Mouse (Mus musculus) liver, postnatal 0 days (tissue): ENCODE measurements around the gene Tcte1. TPM values are rescaled to one million over a fixed set of nuclear protein-coding genes. Genes with fewer than 3 reads are reported as not detected.
A peak's percentile ranks its signal among the peaks of the same experiment; 100 is the strongest.

Source experiments
- ATAC-seq: fragments of 200-750 bp; cut with Nextera tagmentation; 2 replicates; pipeline ENCODE4 v1.8.0; 2017; ENCODE audit warnings: mild to moderate bottlenecking, moderate library complexity
- DNase-seq: peaks from one replicate; pipeline ENCODE4 v3.0.0-alpha.2; 2016
- H3K27ac ChIP-seq: fragments of 300-500 bp; sonication (generic); 2 replicates; pipeline ENCODE4 v1.5.1; 2014; ENCODE audit warnings: antibody characterized with exemption, moderate library complexity, mild to moderate bottlenecking, low read depth
- H3K27me3 ChIP-seq: fragments of 300-500 bp; sonication (generic); 2 replicates; pipeline ENCODE4 v1.6.1; 2014; ENCODE audit warnings: low read length, control low read depth, mixed read lengths; ENCODE audit not compliant: insufficient read depth
- H3K36me3 ChIP-seq: fragments of 300-500 bp; sonication (generic); replicated peaks from 2 replicates; pipeline ENCODE4 v1.6.1; 2014; ENCODE audit warnings: mild to moderate bottlenecking, control low read depth, low read length, moderate library complexity, mixed read lengths; ENCODE audit not compliant: insufficient read depth
- H3K4me1 ChIP-seq: fragments of 300-500 bp; sonication (generic); 2 replicates; pipeline ENCODE4 v1.6.1; 2014; ENCODE audit warnings: antibody characterized with exemption, mild to moderate bottlenecking, control low read depth; ENCODE audit not compliant: insufficient read depth
- H3K4me2 ChIP-seq: fragments of 300-500 bp; sonication (generic); 2 replicates; pipeline ENCODE4 v1.6.1; 2014; ENCODE audit warnings: low read depth, mild to moderate bottlenecking, low read length, moderate library complexity, mixed read lengths
- H3K4me3 ChIP-seq: fragments of 300-500 bp; sonication (generic); 2 replicates; pipeline ENCODE4 v1.5.1; 2014; ENCODE audit warnings: low read depth, low read length
- H3K9ac ChIP-seq: fragments of 300-500 bp; sonication (generic); replicated peaks from 2 replicates; pipeline ENCODE4 v1.6.1; 2014; ENCODE audit warnings: mild to moderate bottlenecking, moderate library complexity
- H3K9me3 ChIP-seq: fragments of 300-500 bp; sonication (generic); 2 replicates; pipeline ENCODE4 v1.6.1; 2016; ENCODE audit warnings: mild to moderate bottlenecking, control low read depth, low read length, mixed read lengths
- CTCF ChIP-seq: sonication (generic); IDR thresholded peaks from 2 replicates; pipeline ENCODE4 v1.5.1; 2016; ENCODE audit warnings: antibody characterized with exemption, low read depth
- EP300 ChIP-seq: IDR thresholded peaks from 2 replicates; pipeline ENCODE4 v1.6.1; 2016; ENCODE audit warnings: antibody characterized with exemption, low read depth, mild to moderate bottlenecking
- WGBS: fragments of 180-500 bp; shearing (Covaris S2); extraction: QIAGEN DNeasy Blood & Tissue Kit; methylation state at CpG from one replicate; pipeline ENCODE4 v1.1.7; 2014; ENCODE audit not compliant: insufficient replicate concordance; 5-methylcytosine and 5-hydroxymethylcytosine counted together
- polyA plus RNA-seq: library from polyadenylated mRNA; unstranded; fragments of >200 nt; fragmentation: Nextera tagmentation; extraction: Ambion mirVana; gene quantifications from 2 replicates; pipeline ENCODE4 v1.2.1, GENCODE M21; 2015

The Tcte1 gene
- polyA plus RNA-seq, 1 experiment from 2014 or later, result not detected

- H3K9ac ChIP-seq, result no peak overlapping the region
- TF ChIP-seq CTCF, result no peak
- TF ChIP-seq EP300, result no peak
- H3K27ac ChIP-seq, result 0 out of 2 replicates have a peak overlapping the region, but pooled peaks have one; percentile 8
- peaks cover 29% of the 10 kb centered on the region for H3K4me1 ChIP-seq
- ATAC-seq, result no peak
- H3K9me3 ChIP-seq, result no peaks in the 10 kb centered on the region
- no peak overlapping the region for H3K4me3 ChIP-seq
- H3K36me3 ChIP-seq, result no peaks in the 10 kb centered on the region
- WGBS, result 58% methylated on average over 5 of the region's 5 CpGs
- no peak overlapping the region for H3K4me2 ChIP-seq
- no peak for DNase-seq
- no peaks in the 10 kb centered on the region for H3K27me3 ChIP-seq
Measured at GRCm38 (mm10) chr17:45578242-45578641, 55.0 kb downstream of the Tcte1 start.

DNA sequence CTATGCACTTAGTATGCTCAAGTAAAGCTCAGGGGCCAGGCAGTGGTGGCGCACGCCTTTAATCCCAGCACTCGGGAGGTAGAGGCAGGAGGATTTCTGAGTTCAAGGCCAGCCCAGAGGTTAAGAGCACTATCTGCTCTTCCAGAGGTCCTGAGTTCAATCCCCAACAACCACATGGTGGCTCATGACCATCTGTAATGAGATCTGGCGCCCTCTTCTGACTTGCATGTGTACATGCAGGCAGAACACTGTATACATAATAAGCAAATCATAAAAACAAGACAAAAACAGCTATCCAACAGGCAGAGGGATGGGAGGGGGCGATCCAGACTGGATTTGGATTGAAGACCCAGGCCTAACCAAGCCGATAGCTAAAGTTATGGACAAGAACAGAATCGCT is 55.6 kb downstream of the Tcte1 start:
- DNase-seq (no peak), ATAC-seq (no peak)
- Histone ChIP-seq H3K9me3 (no peaks in the 10 kb centered on the region), H3K36me3 (no peaks in the 10 kb centered on the region), H3K9ac (no peak overlapping the region), H3K4me1 (peaks cover 35% of the 10 kb centered on the region), H3K4me3 (no peak overlapping the region), H3K27me3 (no peaks in the 10 kb centered on the region), H3K4me2 (no peak overlapping the region), H3K27ac (no peak overlapping the region)
- TF ChIP-seq EP300 (no peak), CTCF (peak; percentile 84)
- 67% methylated on average over 7 of the region's 7 CpGs for WGBS

- no peaks in the 10 kb centered on the region for H3K27me3 ChIP-seq
- H3K36me3 ChIP-seq, result no peaks in the 10 kb centered on the region; the same call in 1 of the 2 replicates
- no peak for DNase-seq
- no peak overlapping the region for H3K27ac ChIP-seq
- no peak for ATAC-seq
- no peak overlapping the region for H3K9ac ChIP-seq
- H3K4me3 ChIP-seq, result no peak overlapping the region
- no peaks in the 10 kb centered on the region for H3K9me3 ChIP-seq
- peaks cover 38% of the 10 kb centered on the region for H3K4me1 ChIP-seq
- WGBS, result 72% methylated on average over 4 of the region's 4 CpGs
- H3K4me2 ChIP-seq, result no peak overlapping the region
- TF ChIP-seq CTCF, result no peak
- no peak for TF ChIP-seq EP300
Measured at GRCm38 (mm10) chr17:45579554-45579953, 56.3 kb downstream of the Tcte1 start.

DNA sequence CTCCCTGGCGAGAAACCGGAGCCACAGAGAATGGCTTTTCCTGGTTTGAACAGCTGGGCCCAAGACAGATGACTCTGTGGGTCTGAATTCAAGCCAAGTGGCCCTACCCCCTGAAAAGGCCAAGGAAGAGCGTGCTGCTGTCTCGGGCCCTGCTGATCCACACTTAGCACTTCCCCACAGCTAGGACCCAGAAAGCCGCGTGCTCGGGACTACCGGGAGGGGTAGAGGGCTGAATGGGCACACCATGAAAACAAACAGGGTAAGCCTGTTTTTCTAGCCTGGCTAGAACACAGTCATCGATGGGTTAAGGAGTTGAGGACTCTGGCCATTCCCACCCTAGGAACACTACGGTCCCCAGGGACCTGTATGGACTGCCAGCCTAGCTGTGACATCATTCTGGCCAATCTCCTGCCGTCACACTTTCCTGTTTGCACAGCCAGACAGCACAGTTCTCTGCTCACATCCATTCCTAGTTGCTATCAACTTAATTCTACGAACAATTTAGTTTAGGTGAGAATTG is 57.8 kb downstream of the Tcte1 start:
- Histone ChIP-seq H3K36me3 (peaks cover 7% of the 10 kb centered on the region), H3K9ac (no peak overlapping the region), H3K4me1 (peaks cover 44% of the 10 kb centered on the region), H3K4me2 (no peak overlapping the region), H3K27ac (peak overlapping the region; percentile 64), H3K9me3 (no peaks in the 10 kb centered on the region), H3K4me3 (no peak overlapping the region), H3K27me3 (no peaks in the 10 kb centered on the region)
- ATAC-seq (peak; percentile 30), DNase-seq (no peak)
- WGBS, result 39% methylated on average over 12 of the region's 12 CpGs
- TF ChIP-seq EP300 (no peak), CTCF (no peak)

DNA sequence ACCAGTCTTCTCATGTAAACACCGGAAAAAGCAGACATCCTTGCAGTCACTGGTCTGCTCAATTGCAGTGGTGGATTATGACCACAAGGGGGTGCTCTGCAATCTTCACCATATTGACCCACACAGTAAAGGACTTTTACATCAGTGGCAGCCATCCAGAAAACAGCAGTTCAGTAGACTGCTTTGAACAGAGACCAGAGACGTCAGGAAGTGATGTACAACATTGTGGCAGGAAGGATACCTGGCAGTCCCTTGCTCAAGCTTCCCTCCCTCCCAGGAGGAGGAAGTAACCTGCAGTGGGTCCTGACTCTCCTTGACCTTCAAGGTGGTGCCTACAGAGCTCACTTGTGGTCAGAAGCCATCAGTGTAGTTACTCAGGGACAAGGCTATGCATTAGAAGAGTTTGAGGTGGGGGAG is 58.3 kb downstream of the Tcte1 start:
- no peak overlapping the region for H3K9ac ChIP-seq

DNA sequence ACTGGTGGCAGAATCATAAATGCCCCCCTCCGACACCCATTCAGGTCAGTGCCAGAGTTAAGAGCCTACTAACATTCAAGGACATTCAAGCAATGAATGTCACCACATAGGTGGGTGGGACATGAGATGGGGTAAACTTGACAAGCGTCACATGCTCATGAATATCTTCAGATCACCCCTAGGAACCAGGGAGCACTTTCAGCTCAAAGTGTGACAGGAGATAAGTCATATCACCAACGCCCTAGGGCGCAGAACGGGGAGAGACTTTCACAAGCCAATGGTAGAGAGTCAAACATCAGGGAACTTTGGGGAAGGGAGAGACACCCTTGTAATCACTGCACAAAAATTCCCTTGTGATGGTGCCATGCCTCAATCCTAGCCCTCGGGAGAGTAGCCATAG is 59.0 kb downstream of the Tcte1 start:
- H3K9ac ChIP-seq, result no peak overlapping the region
- no peak overlapping the region for H3K4me3 ChIP-seq
- H3K27ac ChIP-seq, result peak overlapping the region; percentile 66
- peaks cover 19% of the 10 kb centered on the region for H3K36me3 ChIP-seq
- ATAC-seq (no peak), DNase-seq (no peak)
- H3K4me1 ChIP-seq, result peaks cover 45% of the 10 kb centered on the region
- 55% methylated on average over 6 of the region's 6 CpGs for WGBS
- no peaks in the 10 kb centered on the region for H3K9me3 ChIP-seq
- H3K27me3 ChIP-seq, result no peaks in the 10 kb centered on the region
- TF ChIP-seq EP300 (peak; percentile 51; the same call in 1 of the 2 replicates), CTCF (no peak)
- H3K4me2 ChIP-seq, result peak overlapping the region; percentile 23; the same call in 1 of the 2 replicates

More for the DNA sequence above, 58.3 kb downstream of the Tcte1 start:
- TF ChIP-seq EP300, result no peak; the same call in 1 of the 2 replicates
- peak; percentile 97 for TF ChIP-seq CTCF
- 5% methylated on average over 2 of the region's 2 CpGs for WGBS
- Histone ChIP-seq H3K9me3 (no peaks in the 10 kb centered on the region), H3K4me3 (no peak overlapping the region), H3K36me3 (peaks cover 13% of the 10 kb centered on the region), H3K27ac (peak overlapping the region; percentile 66; the same call in 1 of the 2 replicates), H3K27me3 (no peaks in the 10 kb centered on the region), H3K4me1 (peaks cover 45% of the 10 kb centered on the region), H3K4me2 (no peak overlapping the region)
- peak; percentile 81 for DNase-seq
- peak; percentile 53 for ATAC-seq
